Mouse (Mus musculus): Measurements from ENCODE around the gene Gbx2. TPM values are rescaled to one million over a fixed set of nuclear protein-coding genes. Genes with fewer than 3 reads are reported as not detected.

Gene Gbx2
- polyA plus RNA-seq, 1 experiment = 75.9 TPM

GRCm38 (mm10) chr1:89938884-89939595 is 8.1 kb upstream of the Gbx2 start:
- TF ChIP-seq GATA1 (IDR thresholded peaks at IDR 0.05; ENCODE audit: borderline replicate concordance, low read length) (no peak), FLI1 (IDR thresholded peaks at IDR 0.05; ENCODE audit: low read length) (no peak)
- Histone ChIP-seq H3K4me3 (replicated peaks) (no peak overlapping the region), H3K4me1 (peaks cover 73% of the 10 kb centered on the region), H3K9me3 (no peaks in the 10 kb centered on the region), H3K27me3 (replicated peaks) (peaks cover 7% of the 10 kb centered on the region), H3K36me3 (replicated peaks; ENCODE audit: low read length) (peaks cover 22% of the 10 kb centered on the region)

DNA sequence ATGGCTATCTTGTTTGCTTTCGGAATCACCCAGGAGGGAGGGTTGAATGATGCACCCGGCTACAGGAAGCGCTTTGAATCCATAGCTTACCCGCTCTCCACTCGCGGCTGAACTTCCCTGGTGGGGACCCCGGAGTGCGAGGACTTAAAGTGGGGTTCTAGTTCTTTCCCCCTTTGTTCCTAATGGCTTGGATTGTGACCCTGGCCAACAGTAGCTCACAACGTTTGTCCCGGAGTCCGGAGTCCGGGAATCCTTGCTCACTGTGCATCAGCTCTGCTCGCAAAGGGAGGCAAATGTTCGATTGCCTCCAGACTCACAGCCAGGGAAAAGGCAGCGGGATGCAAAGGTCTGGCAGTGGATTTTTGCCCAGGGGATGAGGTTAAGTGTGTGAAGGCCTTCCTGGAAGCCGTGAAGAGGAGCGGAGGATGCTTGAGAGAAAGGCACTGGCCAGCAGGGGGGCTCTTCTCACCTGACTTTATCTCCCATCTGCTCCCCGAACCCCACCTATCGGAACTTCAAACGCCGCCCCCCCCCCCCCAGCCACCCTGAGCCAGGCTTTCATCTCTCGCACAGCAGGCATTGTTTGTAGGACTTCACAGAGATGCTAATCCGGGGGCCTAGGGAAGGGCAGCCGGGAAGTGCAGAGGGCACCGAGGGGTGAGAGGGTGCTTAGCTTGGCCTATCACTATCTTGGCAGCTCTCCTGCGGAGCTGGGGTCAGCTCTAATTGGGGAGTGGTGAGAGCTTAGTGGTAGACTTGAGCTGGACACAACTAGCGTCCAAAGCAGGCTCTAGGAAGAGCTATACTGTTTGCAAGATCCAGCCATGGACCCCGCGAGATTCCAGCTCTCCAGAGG is 4.7 kb upstream of the Gbx2 start:
- H3K4me1 ChIP-seq = peaks cover 72% of the 10 kb centered on the region
- TF ChIP-seq FLI1 (IDR thresholded peaks at IDR 0.05; ENCODE audit: low read length) (no peak), GATA1 (IDR thresholded peaks at IDR 0.05; ENCODE audit: borderline replicate concordance, low read length) (no peak)
- H3K36me3 ChIP-seq (replicated peaks; ENCODE audit: low read length) = peaks cover 54% of the 10 kb centered on the region
- H3K4me3 ChIP-seq (replicated peaks) = no peak overlapping the region
- H3K27me3 ChIP-seq (replicated peaks) = no peaks in the 10 kb centered on the region
- no peaks in the 10 kb centered on the region for H3K9me3 ChIP-seq

DNA sequence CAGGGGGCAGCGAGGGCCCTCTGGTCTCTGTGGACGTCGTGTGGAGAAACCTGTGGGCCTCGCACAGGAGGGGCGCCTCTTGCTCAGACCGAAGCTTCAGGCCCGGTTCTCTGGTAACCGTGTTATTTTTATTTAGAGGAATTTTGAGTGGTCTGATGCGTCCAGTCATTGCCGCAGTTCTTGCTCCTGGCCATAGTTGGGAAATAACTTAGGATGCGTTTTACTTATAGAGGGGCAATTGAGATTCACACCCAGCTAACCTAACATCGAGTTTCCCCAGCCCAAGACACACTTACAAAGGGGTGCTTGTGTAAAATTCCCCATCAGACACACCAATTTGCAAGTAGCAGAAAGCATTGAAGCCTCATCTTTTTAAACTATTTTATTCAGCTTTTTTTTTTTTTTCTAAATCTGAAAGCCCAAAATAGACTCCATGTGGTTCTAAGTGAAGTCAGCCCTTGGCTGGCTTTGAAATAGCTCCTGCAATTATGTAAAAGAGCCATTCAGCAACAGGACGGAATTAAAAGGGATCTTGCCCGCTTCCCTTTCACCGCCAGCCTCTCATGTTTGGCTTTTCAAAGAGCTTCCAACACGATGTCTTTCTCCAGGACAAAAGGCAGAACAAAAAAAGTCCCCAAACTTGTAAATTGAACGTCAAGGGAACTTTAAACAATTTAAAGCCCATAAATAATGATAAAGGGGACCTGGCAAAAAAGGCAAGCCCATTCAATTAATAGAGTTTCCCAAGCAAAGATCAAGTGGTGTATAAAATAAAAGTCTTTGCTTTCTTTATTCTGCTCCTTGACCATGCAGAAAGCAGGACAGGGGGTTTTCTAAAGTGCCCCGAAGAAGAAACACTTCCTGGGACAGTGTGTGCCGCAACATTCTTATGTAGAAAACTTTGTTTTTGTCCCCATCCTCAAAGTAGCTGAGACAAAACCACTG is 3.6 kb upstream of the Gbx2 start:
- H3K4me3 ChIP-seq (replicated peaks) = no peak overlapping the region
- no peaks in the 10 kb centered on the region for H3K27me3 ChIP-seq (replicated peaks)
- H3K4me1 ChIP-seq = peaks cover 62% of the 10 kb centered on the region
- no peak for TF ChIP-seq FLI1 (IDR thresholded peaks at IDR 0.05; ENCODE audit: low read length)
- TF ChIP-seq GATA1 (IDR thresholded peaks at IDR 0.05; ENCODE audit: borderline replicate concordance, low read length) = no peak
- peaks cover 55% of the 10 kb centered on the region for H3K36me3 ChIP-seq (replicated peaks; ENCODE audit: low read length)
- no peaks in the 10 kb centered on the region for H3K9me3 ChIP-seq

DNA sequence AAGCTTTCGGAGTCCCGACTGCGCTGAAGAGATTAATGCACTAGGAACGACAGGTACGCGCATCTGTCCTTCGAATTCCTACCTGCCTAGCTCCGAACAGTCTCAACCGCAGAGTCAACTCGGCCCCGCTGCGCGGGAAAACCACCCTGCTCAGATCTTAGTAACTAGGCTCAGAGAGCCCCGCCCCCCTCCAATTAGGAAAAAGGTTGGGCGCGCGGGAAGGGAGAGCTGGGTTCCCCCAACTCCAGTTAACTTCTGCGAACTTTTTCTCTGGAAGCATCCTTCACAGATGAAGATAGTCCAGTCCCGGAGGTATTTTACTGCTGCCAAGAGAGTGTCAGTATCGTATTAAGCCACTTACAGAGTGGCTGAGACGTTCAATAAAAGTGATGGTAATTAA is 2.8 kb upstream of the Gbx2 start:
- no peaks in the 10 kb centered on the region for H3K27me3 ChIP-seq (replicated peaks)
- H3K4me3 ChIP-seq (replicated peaks) = no peak overlapping the region
- H3K4me1 ChIP-seq = peaks cover 61% of the 10 kb centered on the region
- peaks cover 57% of the 10 kb centered on the region for H3K36me3 ChIP-seq (replicated peaks; ENCODE audit: low read length)
- no peaks in the 10 kb centered on the region for H3K9me3 ChIP-seq
- TF ChIP-seq FLI1 (IDR thresholded peaks at IDR 0.05; ENCODE audit: low read length) (no peak), GATA1 (IDR thresholded peaks at IDR 0.05; ENCODE audit: borderline replicate concordance, low read length) (no peak)

GRCm38 (mm10) chr1:89933028-89933427 is 2.0 kb upstream of the Gbx2 start:
- no peaks in the 10 kb centered on the region for H3K27me3 ChIP-seq (replicated peaks)
- no peak for TF ChIP-seq FLI1 (IDR thresholded peaks at IDR 0.05; ENCODE audit: low read length)
- TF ChIP-seq GATA1 (IDR thresholded peaks at IDR 0.05; ENCODE audit: borderline replicate concordance, low read length) = no peak
- H3K4me3 ChIP-seq (replicated peaks) = no peak overlapping the region
- no peaks in the 10 kb centered on the region for H3K9me3 ChIP-seq
- H3K4me1 ChIP-seq = peaks cover 63% of the 10 kb centered on the region
- H3K36me3 ChIP-seq (replicated peaks; ENCODE audit: low read length) = peaks cover 65% of the 10 kb centered on the region

DNA sequence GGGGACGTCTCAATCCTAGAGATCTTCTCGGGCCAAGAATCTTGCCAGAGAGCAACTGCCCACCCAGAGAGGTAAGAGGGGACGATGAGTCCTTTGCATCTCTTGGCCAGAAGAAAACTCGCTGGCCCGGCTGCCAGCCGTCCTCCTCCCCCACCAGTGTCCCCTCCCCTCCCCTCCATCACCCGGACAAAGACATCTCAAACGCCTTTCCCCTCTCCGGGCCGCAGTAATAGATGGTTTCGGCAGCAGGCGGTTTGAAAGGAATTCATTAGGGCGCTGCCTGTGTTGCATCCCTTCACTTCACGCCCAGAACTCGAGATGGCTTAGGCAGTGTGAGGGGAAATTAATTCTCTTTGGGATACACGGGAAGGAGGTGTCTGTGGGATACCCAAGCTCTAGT is 1.6 kb upstream of the Gbx2 start:
- H3K27me3 ChIP-seq (replicated peaks) = no peaks in the 10 kb centered on the region

DNA sequence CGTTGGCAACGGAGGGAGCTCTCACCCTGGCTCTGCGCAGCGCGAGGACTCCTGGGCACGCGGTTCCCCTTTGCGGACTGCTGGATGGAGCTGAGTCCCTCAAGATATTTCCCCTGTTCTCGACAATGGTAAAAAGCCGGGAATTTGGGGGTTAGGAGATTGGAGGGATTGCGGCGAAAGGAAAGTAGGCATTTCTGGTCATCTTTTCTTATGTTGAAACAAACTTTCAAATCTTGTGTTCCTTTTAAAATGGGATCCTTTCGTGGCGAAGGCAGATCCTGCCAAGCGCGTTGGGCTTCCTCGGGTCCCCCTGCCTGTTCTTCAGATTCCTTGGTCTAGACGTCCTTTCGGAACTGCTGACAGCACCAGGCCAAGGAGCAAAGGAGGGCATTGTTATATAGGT is 1.0 kb upstream of the Gbx2 start:
- Histone ChIP-seq H3K36me3 (replicated peaks; ENCODE audit: low read length) (peaks cover 75% of the 10 kb centered on the region), H3K4me1 (peaks cover 63% of the 10 kb centered on the region), H3K27me3 (replicated peaks) (no peaks in the 10 kb centered on the region), H3K9me3 (no peaks in the 10 kb centered on the region), H3K4me3 (replicated peaks) (peak overlapping the region; percentile 71)
- TF ChIP-seq GATA1 (IDR thresholded peaks at IDR 0.05; ENCODE audit: borderline replicate concordance, low read length) (no peak), FLI1 (IDR thresholded peaks at IDR 0.05; ENCODE audit: low read length) (no peak)

More for the DNA sequence above, 1.6 kb upstream of the Gbx2 start:
- H3K9me3 ChIP-seq = no peaks in the 10 kb centered on the region
- H3K4me3 ChIP-seq (replicated peaks) = no peak overlapping the region
- H3K36me3 ChIP-seq (replicated peaks; ENCODE audit: low read length) = peaks cover 69% of the 10 kb centered on the region
- H3K4me1 ChIP-seq = peaks cover 63% of the 10 kb centered on the region
- TF ChIP-seq FLI1 (IDR thresholded peaks at IDR 0.05; ENCODE audit: low read length) (no peak), GATA1 (IDR thresholded peaks at IDR 0.05; ENCODE audit: borderline replicate concordance, low read length) (no peak)

DNA sequence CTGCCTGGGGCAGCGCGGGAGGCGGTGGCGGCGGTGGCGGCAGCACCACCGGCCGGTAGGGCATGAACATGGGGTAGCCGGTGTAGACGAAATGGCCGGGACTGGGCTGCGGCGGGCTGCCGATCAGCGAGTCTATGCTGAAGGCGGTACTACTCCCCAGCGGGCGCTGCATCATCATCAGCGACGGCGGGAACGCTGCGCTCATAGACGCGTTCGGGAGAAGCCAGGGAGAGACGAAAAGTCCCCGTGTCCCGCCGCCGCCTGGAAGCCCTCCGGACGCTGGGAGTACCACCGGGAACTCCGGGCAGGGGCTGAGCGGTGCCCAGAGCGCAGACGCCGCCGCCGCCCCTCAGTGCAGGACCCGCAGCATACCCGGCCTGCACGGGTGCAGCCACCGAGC is 428 bp downstream of the Gbx2 start:
- Histone ChIP-seq H3K9me3 (no peaks in the 10 kb centered on the region), H3K4me3 (replicated peaks) (peak overlapping the region; percentile 97), H3K36me3 (replicated peaks; ENCODE audit: low read length) (peaks cover 82% of the 10 kb centered on the region), H3K27me3 (replicated peaks) (no peaks in the 10 kb centered on the region), H3K4me1 (peaks cover 63% of the 10 kb centered on the region)
- TF ChIP-seq FLI1 (IDR thresholded peaks at IDR 0.05; ENCODE audit: low read length) (no peak), GATA1 (IDR thresholded peaks at IDR 0.05; ENCODE audit: borderline replicate concordance, low read length) (no peak)

DNA sequence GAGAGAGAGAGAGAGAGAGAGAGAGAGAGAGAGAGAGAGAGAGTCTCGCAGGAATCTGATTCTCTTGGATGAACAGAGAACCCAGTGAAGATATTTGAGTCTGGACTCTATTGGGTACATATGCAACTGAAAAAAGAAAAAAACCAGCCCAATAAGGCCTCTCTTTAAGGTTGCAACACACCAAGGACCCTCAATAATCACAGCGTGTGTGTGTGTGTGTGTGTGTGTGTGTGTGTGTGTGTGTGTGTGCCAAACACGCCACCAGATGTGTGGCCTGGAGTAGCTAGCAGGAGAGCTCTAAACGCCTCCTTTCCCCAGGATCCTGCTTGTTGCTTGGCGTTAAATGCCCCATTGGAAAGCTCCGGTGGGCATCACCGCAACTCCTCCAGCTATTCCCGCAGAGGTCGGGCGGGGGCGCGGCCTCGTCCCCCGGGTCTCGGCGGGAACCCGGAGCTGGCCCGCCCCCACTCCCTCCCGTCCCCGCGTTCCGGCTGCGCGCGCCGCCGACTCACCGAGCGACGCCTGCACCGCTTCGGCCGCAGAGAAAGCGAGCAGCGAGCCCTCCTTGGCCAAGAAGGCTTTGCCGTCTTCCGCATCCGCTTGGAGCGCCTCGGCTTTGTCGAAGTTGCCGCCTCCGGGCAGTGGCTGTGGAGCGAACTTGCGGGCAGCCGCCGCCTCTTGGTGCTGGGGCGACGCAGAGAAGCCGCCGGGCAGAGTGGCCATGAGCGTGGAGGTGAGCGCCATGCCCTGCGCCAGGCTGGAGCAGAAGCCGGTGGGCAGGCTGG is 1.1 kb downstream of the Gbx2 start:
- Histone ChIP-seq H3K36me3 (replicated peaks; ENCODE audit: low read length) (peaks cover 80% of the 10 kb centered on the region), H3K4me1 (peaks cover 66% of the 10 kb centered on the region), H3K4me3 (replicated peaks) (peak overlapping the region; percentile 97), H3K9me3 (no peaks in the 10 kb centered on the region), H3K27me3 (replicated peaks) (no peaks in the 10 kb centered on the region)
- TF ChIP-seq GATA1 (IDR thresholded peaks at IDR 0.05; ENCODE audit: borderline replicate concordance, low read length) (no peak), FLI1 (IDR thresholded peaks at IDR 0.05; ENCODE audit: low read length) (no peak)
